Mouse (Mus musculus): ENCODE measurements around the gene Abhd12b.
"Not testable (repeated sequence)": the region's sequence is repeated elsewhere in the genome, so short reads cannot be mapped to it uniquely, and the experiment has no call there.

Abhd12b gene

DNA sequence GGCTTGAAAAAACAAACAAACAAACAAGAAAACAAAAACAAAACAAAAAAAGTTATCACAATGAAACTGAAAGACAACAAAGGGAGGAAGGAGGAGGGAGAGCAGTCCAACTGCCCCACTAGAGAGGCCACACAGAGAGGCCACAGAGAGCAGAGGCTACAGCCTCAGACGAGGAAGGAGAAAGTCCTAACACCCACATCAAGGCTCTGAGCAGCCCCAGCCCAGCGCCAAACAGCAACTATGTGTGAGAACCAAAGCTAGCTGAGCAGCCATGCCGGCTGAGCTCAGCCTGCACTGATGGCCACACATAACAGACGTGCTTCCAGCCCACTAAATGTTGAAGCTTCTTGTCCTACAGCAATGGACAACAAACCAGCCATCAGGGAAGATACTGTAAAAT is 14.1 kb upstream of the Abhd12b start:
- no peak for DNase-seq (ENCODE audit: low spot score in 2 of 2)

DNA sequence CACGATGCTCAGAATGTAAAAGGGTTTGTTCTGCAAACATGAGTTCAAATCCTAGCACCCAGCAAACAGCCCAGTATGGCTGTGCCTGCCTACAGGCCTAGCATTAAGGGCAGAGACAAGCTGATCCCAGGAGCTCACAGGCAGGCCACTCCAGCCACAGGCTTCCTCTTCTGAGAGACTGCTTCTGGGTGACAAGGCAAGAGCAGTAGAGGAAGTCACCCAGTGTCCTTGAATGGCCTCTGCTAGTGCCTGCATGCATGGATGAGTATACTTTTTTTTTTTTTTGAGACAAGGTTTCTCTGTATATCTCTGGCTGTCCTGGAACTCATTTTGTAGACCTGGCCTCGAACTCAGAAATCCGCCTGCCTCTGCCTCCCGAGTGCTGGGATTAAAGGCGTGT is 13.4 kb upstream of the Abhd12b start:
- no peak for DNase-seq (ENCODE audit: low spot score in 2 of 2)

DNA sequence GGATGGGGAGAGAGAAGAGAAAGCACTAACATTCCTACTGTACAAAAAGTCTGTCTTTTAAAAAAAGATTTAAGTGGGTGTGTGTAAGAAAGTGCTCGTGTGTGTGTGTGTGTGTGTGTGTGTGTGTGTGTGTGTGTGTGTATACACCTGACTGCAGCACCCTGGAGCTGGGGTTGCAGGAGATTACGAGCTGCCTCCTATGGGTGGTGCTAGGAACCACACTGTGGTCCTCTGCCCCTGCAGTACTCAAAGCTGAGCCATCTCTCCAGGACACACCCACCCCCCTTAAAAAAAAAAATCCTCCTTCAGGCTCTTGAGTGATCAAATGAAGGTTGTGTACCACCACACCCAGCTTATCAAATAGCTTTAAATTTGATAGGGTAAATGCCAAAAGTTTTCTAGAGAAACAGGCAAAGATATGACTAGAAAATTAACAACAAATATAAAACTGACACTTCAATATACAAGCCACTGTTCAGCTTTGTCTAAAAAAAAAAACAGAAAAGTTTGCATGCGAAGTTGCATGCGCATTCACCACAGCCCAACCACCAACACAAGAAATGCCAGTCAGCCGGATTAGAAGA is 12.9 kb upstream of the Abhd12b start:
- DNase-seq (ENCODE audit: low spot score in 2 of 2) = no peak

DNA sequence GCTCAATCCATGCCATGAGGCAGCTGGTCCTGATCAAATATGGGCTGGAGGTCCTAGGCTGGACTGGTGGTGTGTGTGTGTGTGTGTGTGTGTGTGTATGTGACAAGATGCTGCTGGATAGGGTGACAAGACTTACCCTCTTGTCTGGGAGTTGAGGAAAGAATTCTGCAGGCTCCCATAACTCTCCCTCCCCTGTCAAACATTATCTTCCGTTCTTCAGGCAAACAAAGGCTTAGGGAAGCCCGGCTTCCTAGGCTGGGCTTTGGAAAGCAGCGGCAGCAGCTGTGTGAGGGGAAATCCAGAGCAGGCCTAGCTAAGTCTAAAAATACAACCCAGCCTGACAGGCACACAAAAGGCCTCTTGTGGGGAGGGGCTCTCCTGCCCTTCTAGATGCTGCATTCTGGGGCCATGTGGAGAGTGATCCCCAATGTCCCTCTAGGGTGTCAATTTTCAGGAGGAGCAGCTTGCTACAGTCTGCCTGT is 9.8 kb upstream of the Abhd12b start:
- not testable (repeated sequence) for DNase-seq (ENCODE audit: low spot score in 2 of 2)

DNA sequence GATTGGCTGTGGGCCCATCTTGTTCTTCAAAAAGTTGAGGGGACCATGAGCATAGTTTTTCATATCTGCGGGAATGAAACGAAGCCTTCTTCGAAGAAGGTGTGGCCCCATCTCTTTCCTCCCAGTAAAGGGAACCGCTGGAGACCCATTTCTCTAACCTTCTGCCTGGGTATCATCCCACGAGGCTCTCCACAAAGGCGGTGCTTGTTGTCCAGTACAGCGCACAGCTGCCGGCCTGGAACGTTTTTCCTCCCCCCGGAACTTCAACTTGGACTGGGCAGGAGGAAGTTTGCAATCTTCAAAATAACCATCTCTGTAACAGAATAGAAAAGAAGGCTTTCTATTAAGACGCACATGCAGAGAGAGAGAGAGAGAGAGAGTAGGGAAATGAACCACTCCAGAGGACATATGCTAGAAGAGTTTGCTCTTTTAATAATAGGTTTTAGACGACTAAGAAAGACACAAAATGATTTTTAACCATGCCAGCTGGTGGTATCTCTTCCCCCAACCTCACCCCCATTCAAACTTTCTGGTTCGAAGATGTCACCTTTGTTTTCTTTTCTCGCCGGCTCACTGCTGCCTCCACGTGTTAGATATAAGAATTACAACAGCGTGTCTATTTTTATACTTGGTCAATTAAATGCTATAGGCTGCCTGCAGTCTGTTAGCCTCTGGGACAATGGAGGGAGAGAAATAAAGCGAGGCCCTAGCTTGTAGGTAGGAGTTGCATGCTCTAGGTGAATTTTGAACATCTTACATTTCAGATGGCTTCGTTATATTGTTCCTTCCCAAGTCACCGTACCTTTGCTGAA is 9.1 kb upstream of the Abhd12b start:
- DNase-seq (ENCODE audit: low spot score in 2 of 2) = peak in 1 of 2 experiments; percentile 60

DNA sequence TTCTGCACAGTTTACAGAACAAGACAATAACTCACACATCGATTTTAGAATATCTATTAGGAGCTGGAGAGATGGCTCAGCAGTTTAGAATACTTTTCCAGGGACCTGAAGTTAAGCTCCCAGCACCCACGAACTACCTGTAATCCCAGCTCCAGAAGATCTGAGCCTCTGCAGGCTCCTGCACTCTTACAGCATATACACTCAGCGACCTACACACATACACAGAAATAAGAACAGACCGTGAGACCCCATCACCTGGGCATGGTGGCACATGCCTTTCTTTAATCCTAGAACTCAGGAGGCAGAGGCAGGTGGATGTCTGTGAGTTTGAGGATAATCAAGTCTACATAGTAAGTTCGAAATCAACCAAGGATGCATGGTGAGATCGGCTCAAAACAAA is 8.4 kb upstream of the Abhd12b start:
- no peak for DNase-seq (ENCODE audit: low spot score in 2 of 2)

DNA sequence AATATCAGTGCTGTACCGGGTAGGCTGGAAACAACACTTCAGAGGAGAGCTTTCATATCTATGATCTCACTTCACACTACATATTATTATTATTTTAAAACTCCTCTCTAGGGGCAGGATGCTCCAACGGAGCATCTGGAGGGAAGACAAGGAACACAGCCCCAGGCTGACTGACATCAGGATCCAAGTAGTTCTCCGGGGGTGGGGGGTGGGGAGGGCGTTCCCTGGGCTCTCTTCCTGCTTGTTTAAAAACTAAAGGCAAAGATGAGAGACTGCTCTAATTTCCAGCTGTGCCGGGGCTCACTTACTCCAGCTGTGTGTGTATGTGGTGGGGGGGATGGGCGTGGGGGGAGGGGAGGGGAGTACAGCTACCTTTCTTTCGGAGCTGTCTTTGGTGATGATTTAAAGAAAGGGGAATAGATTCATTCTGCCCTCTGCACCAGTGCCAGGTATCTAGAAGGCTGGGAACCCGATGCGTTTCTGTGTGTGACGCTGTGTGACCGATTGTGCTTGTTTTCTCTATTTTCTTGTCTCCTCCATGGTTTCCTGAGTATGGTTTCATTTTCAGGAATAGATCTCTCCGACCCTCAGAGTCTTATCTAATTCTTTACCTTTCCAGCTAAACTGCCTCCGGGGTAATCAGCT is 5.8 kb upstream of the Abhd12b start:
- DNase-seq (ENCODE audit: low spot score in 2 of 2) = no peak

DNA sequence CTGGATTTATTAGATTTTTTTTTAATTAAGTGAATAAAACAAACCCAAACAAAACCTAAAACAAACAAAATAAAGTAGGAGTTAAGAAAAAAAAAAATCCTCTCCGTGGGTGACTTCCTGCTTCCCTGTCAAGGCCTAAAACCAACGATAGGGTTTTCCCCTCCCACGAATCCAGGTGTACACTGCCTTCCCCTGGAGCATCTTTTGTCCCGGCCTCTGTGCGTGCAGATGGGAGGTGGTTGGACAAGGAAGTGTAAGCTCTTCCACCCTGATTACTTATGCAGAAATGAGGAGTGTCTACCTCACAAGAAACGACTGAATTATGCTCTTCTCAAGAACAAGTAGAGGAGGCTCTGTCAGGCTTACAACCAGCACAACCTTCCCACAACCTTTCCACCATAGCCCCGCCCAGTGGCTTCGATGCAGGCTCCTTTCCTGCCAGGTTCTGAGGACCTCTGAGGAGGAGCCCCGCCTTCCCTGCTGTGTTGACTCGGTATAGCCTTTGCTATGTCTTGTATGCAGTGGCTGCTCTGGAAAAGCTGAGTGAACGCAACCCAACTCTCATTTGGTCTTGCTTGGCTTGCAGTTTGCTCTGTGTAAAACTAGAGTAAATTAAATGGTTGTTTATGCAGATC is 5.2 kb upstream of the Abhd12b start:
- no peak for DNase-seq (ENCODE audit: low spot score in 2 of 2)

DNA sequence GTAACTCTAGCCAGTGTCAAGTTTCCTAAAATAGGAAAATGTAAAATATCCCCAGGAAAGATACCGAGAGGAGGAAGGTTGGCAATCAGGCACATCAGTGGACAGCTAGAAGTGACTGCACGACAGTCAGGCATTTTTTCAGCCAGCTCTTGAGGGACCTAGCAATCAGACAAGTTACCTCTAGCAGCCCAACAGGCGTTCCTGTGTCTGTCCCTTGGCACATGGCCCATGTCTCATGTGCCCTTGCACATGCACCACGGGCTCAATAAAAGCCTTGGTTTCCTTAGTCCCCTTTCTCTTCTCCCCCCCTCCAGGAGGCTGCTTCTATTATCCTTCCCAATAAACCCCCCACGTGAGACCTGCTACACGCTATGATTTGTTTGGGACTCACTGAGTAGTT is 2.3 kb downstream of the Abhd12b start:
- no peak for DNase-seq (ENCODE audit: low spot score in 2 of 2)

DNA sequence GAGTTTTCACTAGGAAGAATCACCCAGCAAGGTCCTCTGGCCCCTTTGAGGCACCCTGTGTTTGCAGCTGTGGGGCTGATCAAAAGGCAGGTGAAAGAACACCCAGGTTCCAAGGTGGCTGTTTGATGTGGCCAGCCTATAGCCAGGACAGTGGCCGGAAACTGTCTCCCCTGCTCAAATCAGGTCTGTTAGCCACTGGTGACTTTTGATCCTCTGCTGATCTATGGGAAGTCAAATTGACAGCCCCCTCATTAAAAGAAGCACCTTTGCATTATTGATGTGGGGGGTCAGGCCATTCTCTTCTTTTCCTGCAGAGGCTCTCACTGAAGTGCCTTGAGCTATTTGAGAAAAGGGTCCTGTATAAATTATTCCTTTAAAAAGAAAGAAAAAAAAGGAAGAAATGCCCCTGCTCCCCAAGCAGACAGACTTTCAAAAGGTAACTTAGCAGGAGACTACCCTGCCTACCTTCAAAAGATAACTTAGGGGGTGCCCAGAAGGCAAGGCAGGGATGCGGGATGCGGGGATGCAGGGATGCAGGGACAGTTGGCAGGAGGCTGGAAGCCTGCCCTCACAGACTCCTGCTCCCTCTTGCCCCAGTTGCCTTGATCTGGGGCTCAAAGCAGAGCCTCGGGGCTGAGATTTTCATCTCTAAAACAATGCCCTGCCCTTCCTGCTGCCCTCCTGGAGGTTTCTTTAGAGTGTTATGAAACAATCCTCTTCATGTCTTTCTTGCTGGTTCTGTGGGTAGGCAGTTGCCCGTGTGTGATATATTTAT is 3.5 kb downstream of the Abhd12b start:
- DNase-seq (ENCODE audit: low spot score in 2 of 2) = no peak

DNA sequence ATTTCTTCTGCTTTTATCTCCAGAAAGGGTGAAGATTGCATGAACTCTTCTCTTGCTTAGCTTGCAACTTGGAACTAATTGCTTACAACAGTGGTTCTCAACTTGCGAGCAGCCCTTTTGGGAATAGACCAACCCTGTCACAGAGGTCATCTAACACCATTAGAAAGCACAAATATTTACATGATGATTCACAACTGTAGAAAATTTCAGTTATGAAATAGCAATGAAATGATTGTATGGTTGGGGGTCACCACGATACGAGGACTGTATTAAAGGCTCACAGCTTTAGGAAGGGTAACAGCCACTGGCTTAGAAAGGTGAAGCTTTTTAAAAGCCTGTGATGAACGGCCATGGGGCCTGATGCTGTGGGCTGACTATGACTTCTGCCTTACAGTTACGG is 7.1 kb downstream of the Abhd12b start:
- DNase-seq (ENCODE audit: low spot score in 2 of 2) = no peak

DNA sequence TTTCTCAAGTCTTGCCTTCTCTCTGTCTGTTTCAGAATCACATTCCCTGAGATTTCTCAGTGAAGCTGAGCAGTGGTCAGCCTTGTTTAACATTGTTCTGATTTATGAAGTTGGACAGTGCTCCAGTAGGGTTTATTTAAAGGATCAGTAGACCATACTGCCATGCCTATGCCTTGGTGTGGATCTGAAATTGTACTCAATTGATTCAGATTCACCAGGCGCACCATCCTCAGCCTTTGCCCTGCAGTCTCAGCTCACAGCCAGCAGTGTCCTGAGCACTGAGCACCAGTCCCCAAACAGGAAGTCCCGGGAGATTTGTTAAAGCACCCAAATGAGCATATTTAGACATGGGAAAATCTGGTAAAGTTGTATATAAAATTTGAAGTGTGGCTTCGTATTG is 10.8 kb downstream of the Abhd12b start:
- no peak for DNase-seq (ENCODE audit: low spot score in 2 of 2)

DNA sequence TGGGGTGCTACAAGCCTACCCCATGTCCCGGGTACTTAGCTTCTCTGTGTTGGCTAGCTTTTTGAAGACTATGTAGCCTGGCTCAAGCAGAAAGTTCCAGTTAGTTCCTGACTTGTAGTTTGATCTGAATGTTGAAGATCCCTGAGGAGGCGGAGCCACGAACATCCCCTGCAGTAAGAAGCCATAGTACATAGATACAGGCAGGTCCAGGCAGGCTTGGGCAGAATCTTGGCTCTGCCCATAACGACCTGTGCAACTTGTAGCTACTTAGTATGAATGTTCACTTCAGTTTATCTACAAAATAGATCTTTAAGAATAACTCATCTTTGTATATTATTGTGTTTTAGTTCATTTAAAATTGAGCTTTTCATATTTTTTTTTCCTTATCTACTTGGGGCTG is 14.0 kb downstream of the Abhd12b start:
- no peak for DNase-seq (ENCODE audit: low spot score in 2 of 2)

DNA sequence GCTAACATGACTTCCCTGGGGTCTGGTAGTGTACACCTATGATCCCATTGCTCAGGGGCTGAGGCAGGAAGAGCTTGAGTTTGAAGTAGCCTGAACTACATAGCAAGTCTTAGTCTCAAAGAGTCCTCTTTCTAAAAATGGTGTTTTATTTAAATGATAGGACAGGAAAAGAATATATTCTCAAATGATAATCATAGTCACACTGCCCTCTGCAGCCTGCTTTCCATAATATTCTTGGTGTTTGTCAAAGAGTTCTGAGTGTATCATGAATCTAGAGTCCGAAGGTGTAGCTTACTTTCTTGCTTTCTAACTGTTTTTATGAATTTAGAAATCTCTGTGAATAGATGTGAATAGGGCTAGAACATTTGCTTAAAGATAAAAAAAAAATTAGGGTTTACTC is 16.0 kb downstream of the Abhd12b start:
- DNase-seq (ENCODE audit: low spot score in 2 of 2) = no peak

DNA sequence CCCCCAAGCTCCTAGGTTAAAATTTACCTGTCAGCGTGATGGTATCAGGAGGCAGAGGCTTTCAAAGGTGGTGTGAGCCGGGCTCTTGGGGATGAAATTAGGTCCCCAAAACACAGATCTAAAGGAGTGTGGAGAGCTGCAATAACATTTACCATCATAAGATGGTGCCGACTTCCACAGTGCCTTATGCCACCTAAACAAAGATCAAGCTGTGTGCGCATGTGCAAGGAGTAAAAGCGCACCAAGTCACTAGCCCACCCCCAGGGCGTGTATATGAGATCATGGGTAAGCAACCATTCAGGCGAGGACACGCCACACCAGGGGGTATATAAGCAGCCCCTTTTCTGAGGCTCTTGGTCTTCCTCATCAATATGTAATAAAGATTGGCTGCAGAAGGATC is 29.6 kb downstream of the Abhd12b start:
- not testable (repeated sequence) for DNase-seq (ENCODE audit: low spot score in 2 of 2)

DNA sequence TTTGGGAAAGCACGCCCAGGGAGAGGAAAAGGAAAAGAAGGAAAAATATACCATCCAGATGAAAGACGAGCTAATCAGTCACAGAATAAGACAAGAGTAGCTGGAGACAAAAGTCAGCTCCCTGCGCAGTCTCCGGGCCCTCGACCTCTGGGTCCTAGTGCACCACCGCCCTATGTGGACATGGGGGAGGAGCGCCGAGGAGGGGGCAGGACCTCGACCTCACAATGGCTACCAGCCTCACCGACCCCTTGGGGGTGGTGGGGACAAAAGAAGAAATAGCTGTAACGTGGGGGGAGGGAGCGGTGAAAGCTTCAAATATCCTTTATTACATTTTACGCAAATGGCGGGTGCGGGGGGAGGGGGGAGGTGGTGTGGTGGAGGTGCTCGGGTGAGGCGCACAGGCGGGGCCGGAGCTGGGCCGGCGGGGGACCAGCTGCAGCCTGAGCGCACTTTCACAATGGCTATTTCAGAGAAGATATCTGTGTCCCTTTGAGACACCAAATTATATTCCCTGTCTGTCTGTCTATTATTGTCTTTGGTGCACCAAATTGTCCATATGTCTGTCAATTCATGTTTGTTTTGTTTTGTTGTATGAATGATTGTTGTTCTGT is 30.3 kb downstream of the Abhd12b start:
- DNase-seq (ENCODE audit: low spot score in 2 of 2) = no peak

DNA sequence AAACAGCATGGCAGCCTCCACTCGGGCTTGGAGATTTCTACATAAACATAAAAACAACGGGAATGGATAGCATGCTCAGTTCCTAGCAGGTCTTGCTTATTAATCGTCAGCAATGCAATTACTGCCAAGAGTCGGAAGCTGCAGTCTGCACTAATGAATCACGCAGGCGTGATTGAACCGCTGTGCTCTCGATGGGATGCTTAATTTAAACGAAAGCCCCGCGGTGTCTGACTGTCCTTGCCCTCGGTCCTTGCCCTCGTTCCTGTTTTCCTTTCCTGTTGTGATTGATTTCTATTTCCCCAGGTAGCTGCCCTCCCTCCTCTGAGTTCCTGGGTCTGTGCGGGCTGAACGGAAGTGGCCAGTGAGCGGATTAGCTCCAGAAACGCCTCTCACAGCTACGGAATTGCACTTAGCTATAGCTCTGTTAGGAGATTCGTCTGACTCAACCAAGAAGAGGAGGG is 38.4 kb downstream of the Abhd12b start:
- no peak for DNase-seq (ENCODE audit: low spot score in 2 of 2)

DNA sequence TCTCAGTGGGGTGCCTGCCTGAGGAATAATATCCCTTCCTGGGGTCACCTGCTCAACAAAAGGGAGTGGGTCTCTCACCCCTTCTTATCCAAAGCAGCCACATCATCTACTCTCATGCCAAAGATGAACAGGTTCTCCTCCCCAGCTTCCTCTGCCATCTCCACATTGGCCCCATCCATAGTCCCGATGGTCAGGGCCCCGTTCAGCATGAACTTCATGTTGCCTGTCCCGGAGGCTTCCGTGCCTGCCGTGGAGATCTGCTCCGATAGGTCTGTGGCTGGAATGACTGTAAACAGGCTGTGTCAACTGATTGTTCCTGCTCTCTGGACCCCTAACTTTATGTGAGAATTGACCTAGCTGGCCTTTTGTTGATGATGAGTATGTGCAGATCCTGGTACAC is 41.5 kb downstream of the Abhd12b start:
- DNase-seq (ENCODE audit: low spot score in 2 of 2) = no peak

DNA sequence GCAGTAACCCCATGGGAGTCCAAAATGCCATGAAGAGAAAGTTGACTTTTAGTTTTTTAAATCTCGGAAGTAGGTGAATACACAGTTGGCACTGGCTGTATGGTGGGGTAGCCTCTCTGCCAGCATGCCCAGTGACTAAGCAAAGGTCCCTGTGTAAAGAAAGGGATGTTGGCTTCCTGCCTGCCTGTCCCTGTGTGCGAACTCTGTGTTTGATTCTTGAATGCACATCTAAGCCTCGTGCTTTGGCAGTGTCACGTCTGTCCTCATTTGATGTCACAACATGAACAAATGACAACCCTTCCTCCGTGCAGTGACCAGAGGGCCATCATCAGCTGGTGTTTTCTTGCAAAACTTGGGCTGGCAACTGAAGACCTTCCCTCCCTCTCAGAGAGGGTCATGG is 42.4 kb downstream of the Abhd12b start:
- peak in 1 of 2 experiments; percentile 8 for DNase-seq (ENCODE audit: low spot score in 2 of 2)

DNA sequence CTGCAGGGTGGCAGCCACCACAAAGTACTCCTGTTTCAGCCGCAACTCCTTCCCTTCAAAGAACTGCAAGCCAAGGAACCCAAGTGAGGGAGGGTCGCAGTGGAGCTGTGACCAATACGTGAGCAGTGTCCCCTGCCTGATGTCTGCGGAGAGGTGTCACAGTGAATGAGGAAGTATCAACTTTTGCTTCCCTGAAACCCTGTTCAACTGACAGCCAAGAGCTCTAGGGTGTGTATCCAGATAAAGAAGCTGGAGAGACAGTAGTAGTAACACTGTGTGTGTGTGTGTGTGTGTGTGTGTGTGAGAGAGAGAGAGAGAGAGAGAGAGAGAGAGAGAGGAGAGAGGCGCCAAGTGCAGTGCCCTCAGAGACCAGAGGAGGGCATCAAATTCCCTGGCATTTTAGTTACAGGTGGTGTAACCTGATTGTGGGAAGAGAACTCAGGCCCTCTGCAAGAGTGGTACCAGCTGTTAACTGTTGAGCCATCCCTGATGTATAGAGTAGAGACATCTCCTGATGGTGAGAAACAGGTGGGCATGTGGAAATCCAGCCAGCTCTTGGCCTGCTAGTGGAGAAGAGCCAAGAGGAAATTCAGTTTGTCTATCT is 48.1 kb downstream of the Abhd12b start:
- DNase-seq (ENCODE audit: low spot score in 2 of 2) = no peak

DNA sequence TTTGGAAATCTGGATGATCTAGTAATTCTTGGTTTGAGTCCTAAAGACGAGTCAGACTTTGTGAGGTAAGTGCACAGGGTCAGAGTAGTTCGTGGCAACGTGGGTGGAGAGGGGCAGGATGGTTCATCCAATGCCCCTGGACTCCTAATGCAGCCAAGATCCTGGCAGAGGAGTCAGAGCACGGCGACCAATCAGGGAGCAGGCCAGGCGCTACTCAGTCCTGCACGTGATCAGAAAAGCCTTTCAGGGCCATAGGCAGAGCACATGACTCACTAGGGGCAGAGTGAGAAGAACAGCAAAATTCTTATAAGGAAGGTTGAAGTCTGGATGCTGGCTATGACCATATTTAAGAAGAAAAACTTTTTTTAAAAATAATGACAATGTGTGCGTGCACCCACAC is 50.5 kb downstream of the Abhd12b start:
- no peak for DNase-seq (ENCODE audit: low spot score in 2 of 2)
